Mouse (Mus musculus): ENCODE measurements around the gene Carm1. TPM values are rescaled to one million over a fixed set of nuclear protein-coding genes. Genes with fewer than 3 reads are reported as not detected.

The Carm1 gene
- polyA plus RNA-seq, 1 experiment: 98.5 TPM

GRCm38 (mm10) chr9:21557556-21557955, 10.9 kb downstream of the Carm1 start:
- WGBS: 97% methylated on average over 2 of the region's 2 CpGs

GRCm38 (mm10) chr9:21558366-21558765, 11.7 kb downstream of the Carm1 start:
- Histone ChIP-seq H3K4me1 (replicated peaks; ENCODE audit: control insufficient read depth, insufficient read depth, low read length) (no peaks in the 10 kb centered on the region), H3K27ac (ENCODE audit: control insufficient read depth, insufficient read depth, low read length) (no peak overlapping the region), H3K36me3 (ENCODE audit: control insufficient read depth, insufficient read depth, low read length) (no peaks in the 10 kb centered on the region), H3K4me3 (ENCODE audit: control insufficient read depth, insufficient read depth, low read length) (no peak overlapping the region), H3K27me3 (ENCODE audit: control insufficient read depth, insufficient read depth, low read length) (no peaks in the 10 kb centered on the region)
- WGBS: 94% methylated on average over 4 of the region's 4 CpGs
- TF ChIP-seq CTCF (IDR thresholded peaks at IDR 0.05; ENCODE audit: borderline replicate concordance, control insufficient read depth, extremely low read depth, insufficient read depth, low read length, poor library complexity): no peak
- no peak for TF ChIP-seq POLR2A (IDR thresholded peaks at IDR 0.05; ENCODE audit: control insufficient read depth, extremely low read depth, insufficient read depth, low read length, poor library complexity)
- DNase-seq: no peak

More at GRCm38 (mm10) chr9:21557556-21557955, 10.9 kb downstream of the Carm1 start:
- DNase-seq: no peak
- no peaks in the 10 kb centered on the region for H3K4me1 ChIP-seq (replicated peaks; ENCODE audit: control insufficient read depth, insufficient read depth, low read length)
- no peaks in the 10 kb centered on the region for H3K36me3 ChIP-seq (ENCODE audit: control insufficient read depth, insufficient read depth, low read length)
- H3K27ac ChIP-seq (ENCODE audit: control insufficient read depth, insufficient read depth, low read length): no peak overlapping the region
- H3K4me3 ChIP-seq (ENCODE audit: control insufficient read depth, insufficient read depth, low read length): no peak overlapping the region
- TF ChIP-seq POLR2A (IDR thresholded peaks at IDR 0.05; ENCODE audit: control insufficient read depth, extremely low read depth, insufficient read depth, low read length, poor library complexity) (no peak), CTCF (IDR thresholded peaks at IDR 0.05; ENCODE audit: borderline replicate concordance, control insufficient read depth, extremely low read depth, insufficient read depth, low read length, poor library complexity) (no peak)
- H3K27me3 ChIP-seq (ENCODE audit: control insufficient read depth, insufficient read depth, low read length): no peaks in the 10 kb centered on the region

GRCm38 (mm10) chr9:21559151-21559550, 12.5 kb downstream of the Carm1 start:
- H3K4me1 ChIP-seq (replicated peaks; ENCODE audit: control insufficient read depth, insufficient read depth, low read length): no peaks in the 10 kb centered on the region
- no peaks in the 10 kb centered on the region for H3K27me3 ChIP-seq (ENCODE audit: control insufficient read depth, insufficient read depth, low read length)
- H3K4me3 ChIP-seq (ENCODE audit: control insufficient read depth, insufficient read depth, low read length): no peak overlapping the region
- WGBS: over 99% methylated on average over 3 of the region's 3 CpGs
- DNase-seq: no peak
- no peak for TF ChIP-seq POLR2A (IDR thresholded peaks at IDR 0.05; ENCODE audit: control insufficient read depth, extremely low read depth, insufficient read depth, low read length, poor library complexity)
- TF ChIP-seq CTCF (IDR thresholded peaks at IDR 0.05; ENCODE audit: borderline replicate concordance, control insufficient read depth, extremely low read depth, insufficient read depth, low read length, poor library complexity): no peak
- H3K27ac ChIP-seq (ENCODE audit: control insufficient read depth, insufficient read depth, low read length): no peak overlapping the region
- H3K36me3 ChIP-seq (ENCODE audit: control insufficient read depth, insufficient read depth, low read length): no peaks in the 10 kb centered on the region

GRCm38 (mm10) chr9:21564420-21564819, 17.7 kb downstream of the Carm1 start:
- TF ChIP-seq POLR2A (IDR thresholded peaks at IDR 0.05; ENCODE audit: control insufficient read depth, extremely low read depth, insufficient read depth, low read length, poor library complexity): no peak
- TF ChIP-seq CTCF (IDR thresholded peaks at IDR 0.05; ENCODE audit: borderline replicate concordance, control insufficient read depth, extremely low read depth, insufficient read depth, low read length, poor library complexity): no peak
- H3K27me3 ChIP-seq (ENCODE audit: control insufficient read depth, insufficient read depth, low read length): no peaks in the 10 kb centered on the region
- WGBS: 85% methylated on average over 1 of the region's 1 CpGs
- H3K4me3 ChIP-seq (ENCODE audit: control insufficient read depth, insufficient read depth, low read length): no peak overlapping the region
- H3K27ac ChIP-seq (ENCODE audit: control insufficient read depth, insufficient read depth, low read length): no peak overlapping the region
- DNase-seq: no peak
- peaks cover 3% of the 10 kb centered on the region; the same call in 1 of the 2 replicates for H3K4me1 ChIP-seq (replicated peaks; ENCODE audit: control insufficient read depth, insufficient read depth, low read length)
- no peaks in the 10 kb centered on the region for H3K36me3 ChIP-seq (ENCODE audit: control insufficient read depth, insufficient read depth, low read length)

GRCm38 (mm10) chr9:21565004-21565586, 18.4 kb downstream of the Carm1 start:
- Histone ChIP-seq H3K36me3 (ENCODE audit: control insufficient read depth, insufficient read depth, low read length) (no peaks in the 10 kb centered on the region), H3K27me3 (ENCODE audit: control insufficient read depth, insufficient read depth, low read length) (no peaks in the 10 kb centered on the region), H3K4me3 (ENCODE audit: control insufficient read depth, insufficient read depth, low read length) (no peak overlapping the region), H3K27ac (ENCODE audit: control insufficient read depth, insufficient read depth, low read length) (no peak overlapping the region), H3K4me1 (replicated peaks; ENCODE audit: control insufficient read depth, insufficient read depth, low read length) (peaks cover 3% of the 10 kb centered on the region; the same call in 1 of the 2 replicates)
- DNase-seq: no peak
- TF ChIP-seq POLR2A (IDR thresholded peaks at IDR 0.05; ENCODE audit: control insufficient read depth, extremely low read depth, insufficient read depth, low read length, poor library complexity) (no peak), CTCF (IDR thresholded peaks at IDR 0.05; ENCODE audit: borderline replicate concordance, control insufficient read depth, extremely low read depth, insufficient read depth, low read length, poor library complexity) (no peak)
- 93% methylated on average over 4 of the region's 4 CpGs for WGBS

- Histone ChIP-seq H3K4me1 (replicated peaks; ENCODE audit: control insufficient read depth, insufficient read depth, low read length) (peaks cover 3% of the 10 kb centered on the region; the same call in 1 of the 2 replicates), H3K27ac (ENCODE audit: control insufficient read depth, insufficient read depth, low read length) (no peak overlapping the region), H3K27me3 (ENCODE audit: control insufficient read depth, insufficient read depth, low read length) (no peaks in the 10 kb centered on the region), H3K4me3 (ENCODE audit: control insufficient read depth, insufficient read depth, low read length) (no peak overlapping the region), H3K36me3 (ENCODE audit: control insufficient read depth, insufficient read depth, low read length) (no peaks in the 10 kb centered on the region; the same call in 1 of the 2 replicates)
- TF ChIP-seq CTCF (IDR thresholded peaks at IDR 0.05; ENCODE audit: borderline replicate concordance, control insufficient read depth, extremely low read depth, insufficient read depth, low read length, poor library complexity) (no peak), POLR2A (IDR thresholded peaks at IDR 0.05; ENCODE audit: control insufficient read depth, extremely low read depth, insufficient read depth, low read length, poor library complexity) (no peak)
- no peak for DNase-seq
- 95% methylated on average over 1 of the region's 1 CpGs for WGBS
These were observed 19.8 kb downstream of the Carm1 start for GRCm38 (mm10) chr9:21566538-21566937.

All from thymus, adult 2 months (tissue).